Mouse (Mus musculus) liver, adult 2 months (tissue): ENCODE measurements at regions not wholly inside any gene's neighbourhood (a gene's known extent, or its start where the extent isn't known, plus 50 kb on each side); places are given as distances from the start of the nearest gene placed in this dataset.

ENCODE experiments used
- CTCF ChIP-seq: fragments of 200-500 bp; IDR thresholded peaks from 2 replicates; pipeline ENCODE4 v1.5.1; 2011; ENCODE audit warnings: low read depth, low read length, control low read depth
- POLR2A ChIP-seq: fragments of 200-500 bp; IDR thresholded peaks from 2 replicates; pipeline ENCODE4 v1.6.1; 2011; ENCODE audit warnings: low read length, control low read depth; ENCODE audit not compliant: insufficient read depth; ENCODE audit errors: extremely low read depth

GRCm38 (mm10) chr8:86364898-86365297, 215.6 kb downstream of the Abcc12 start:
- TF ChIP-seq CTCF (peak; percentile 8; the same call in 1 of the 2 replicates), POLR2A (no peak)
